Mouse (Mus musculus) ES-Bruce4 (cell line): ENCODE data around the gene Tmem210. TPM values are rescaled to one million over a fixed set of nuclear protein-coding genes. Genes with fewer than 3 reads are reported as not detected.
A peak's percentile ranks its signal among the peaks of the same experiment; 100 is the strongest.
"Not testable (repeated sequence)": the region's sequence is repeated elsewhere in the genome, so short reads cannot be mapped to it uniquely, and the experiment has no call there.

Experiments
- H3K27ac ChIP-seq: 2 replicates; pipeline ENCODE4 v1.5.1; 2012; ENCODE audit warnings: low read length, inconsistent platforms; ENCODE audit not compliant: insufficient read depth
- H3K27me3 ChIP-seq: 2 replicates; pipeline ENCODE4 v1.6.1; 2012; ENCODE audit warnings: mild to moderate bottlenecking, low read length, inconsistent platforms; ENCODE audit not compliant: control insufficient read depth, poor library complexity, insufficient read depth, severe bottlenecking
- H3K36me3 ChIP-seq: 2 replicates; pipeline ENCODE4 v1.6.1; 2012; ENCODE audit warnings: inconsistent platforms, mild to moderate bottlenecking, low read length, moderate library complexity; ENCODE audit not compliant: control insufficient read depth, poor library complexity, insufficient read depth, severe bottlenecking
- H3K4me1 ChIP-seq: one replicate; pipeline ENCODE4 v1.8.1; 2011; ENCODE audit warnings: low read length; ENCODE audit not compliant: control insufficient read depth, insufficient read depth
- H3K4me3 ChIP-seq: 2 replicates; pipeline ENCODE4 v1.5.1; 2011; ENCODE audit warnings: low read depth, mild to moderate bottlenecking, low read length
- H3K9ac ChIP-seq: 2 replicates; pipeline ENCODE4 v1.6.1; 2012; ENCODE audit warnings: low read depth, mild to moderate bottlenecking, inconsistent platforms; ENCODE audit not compliant: poor library complexity, severe bottlenecking
- H3K9me3 ChIP-seq: replicated peaks from 2 replicates; pipeline ENCODE4 v1.6.1; 2012; ENCODE audit warnings: mild to moderate bottlenecking, low read length, inconsistent platforms; ENCODE audit not compliant: control insufficient read depth, poor library complexity, insufficient read depth, severe bottlenecking
- CTCF ChIP-seq: IDR thresholded peaks from one replicate; pipeline ENCODE4 v1.8.1; 2011; ENCODE audit warnings: low read depth, low read length
- EP300 ChIP-seq: IDR thresholded peaks from 2 replicates; pipeline ENCODE4 v1.6.1; 2011; ENCODE audit warnings: low read depth, low read length; ENCODE audit not compliant: insufficient read depth
- POLR2A ChIP-seq: IDR thresholded peaks from one replicate; pipeline ENCODE4 v1.8.1; 2011; ENCODE audit warnings: low read length; ENCODE audit not compliant: insufficient read depth
- polyA plus RNA-seq: library from polyadenylated mRNA; stranded (reverse); fragments of >200 nt; gene quantifications from 2 replicates; pipeline ENCODE4 v1.2.4, GENCODE M21; 2011; ENCODE audit warnings: low read depth; ENCODE audit not compliant: missing spikeins, insufficient read depth, insufficient read length

The Tmem210 gene
- polyA plus RNA-seq, 1 experiment, result not detected

GRCm38 (mm10) chr2:25256443-25257109 lies 31.4 kb upstream of the Tmem210 start:
- H3K4me1 ChIP-seq, H3K36me3 ChIP-seq, H3K9me3 ChIP-seq, H3K27ac ChIP-seq, H3K27me3 ChIP-seq: not testable (repeated sequence)
- peak; percentile 34 for TF ChIP-seq CTCF
- peak overlapping the region; percentile 68 for H3K9ac ChIP-seq
- peak overlapping the region; percentile 28 for H3K4me3 ChIP-seq

- H3K27me3 ChIP-seq, H3K9me3 ChIP-seq, H3K4me3 ChIP-seq, H3K4me1 ChIP-seq, H3K36me3 ChIP-seq, H3K9ac ChIP-seq, H3K27ac ChIP-seq: not testable (repeated sequence)
Observed at GRCm38 (mm10) chr2:25257250-25257649, 30.7 kb upstream of the Tmem210 start.

GRCm38 (mm10) chr2:25258887-25259286 lies 29.1 kb upstream of the Tmem210 start:
- Histone ChIP-seq H3K9ac (no peak overlapping the region), H3K27me3 (no peaks in the 10 kb centered on the region), H3K36me3 (no peaks in the 10 kb centered on the region), H3K9me3 (no peaks in the 10 kb centered on the region), H3K27ac (no peak overlapping the region), H3K4me3 (no peak overlapping the region), H3K4me1 (peaks cover under 1% of the 10 kb centered on the region)
- TF ChIP-seq CTCF (peak; percentile 23), POLR2A (no peak)

DNA sequence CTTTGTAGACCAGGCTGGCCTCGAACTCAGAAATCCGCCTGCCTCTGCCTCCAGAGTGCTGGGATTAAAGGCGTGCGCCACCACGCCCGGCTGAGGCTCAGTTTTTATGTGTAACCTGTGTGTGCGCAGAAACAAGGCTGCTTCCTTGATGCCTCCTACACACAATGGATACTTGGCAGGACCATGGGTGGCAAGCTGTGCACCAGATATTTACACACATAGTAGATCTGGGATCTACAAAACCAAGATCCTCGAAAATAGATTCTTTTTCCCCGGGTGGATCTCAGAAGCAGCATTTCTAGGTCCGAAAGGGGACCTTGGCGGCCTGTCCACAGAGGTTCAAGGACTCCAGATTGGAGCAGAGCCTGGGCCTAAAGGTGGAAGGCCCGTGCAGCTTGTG lies 26.1 kb upstream of the Tmem210 start:
- peak overlapping the region; percentile 84 for H3K4me3 ChIP-seq
- H3K27me3 ChIP-seq, result no peaks in the 10 kb centered on the region
- TF ChIP-seq CTCF, result no peak
- TF ChIP-seq POLR2A, result no peak
- no peak for TF ChIP-seq EP300
- peaks cover 5% of the 10 kb centered on the region for H3K4me1 ChIP-seq
- H3K9me3 ChIP-seq, result no peaks in the 10 kb centered on the region
- no peaks in the 10 kb centered on the region for H3K36me3 ChIP-seq
- H3K9ac ChIP-seq, result peak overlapping the region; percentile 65
- H3K27ac ChIP-seq, result peak overlapping the region; percentile 78

- H3K36me3 ChIP-seq, result no peaks in the 10 kb centered on the region
- H3K4me3 ChIP-seq, result peak within 1 kb of the TSS; percentile 84
- no peaks in the 10 kb centered on the region for H3K9me3 ChIP-seq
- H3K27ac ChIP-seq, result peak within 1 kb of the TSS; percentile 78
- H3K27me3 ChIP-seq, result no peaks in the 10 kb centered on the region
- peaks cover 5% of the 10 kb centered on the region for H3K4me1 ChIP-seq
- H3K9ac ChIP-seq, result peak within 1 kb of the TSS; percentile 77
- TF ChIP-seq CTCF, result no peak
- TF ChIP-seq EP300, result no peak
- TF ChIP-seq POLR2A, result no peak
Observed at GRCm38 (mm10) chr2:25262291-25262767, 25.6 kb upstream of the Tmem210 start, which contains the start of gene Tprn. Tprn (plus strand) TSS chr2:25262618.

DNA sequence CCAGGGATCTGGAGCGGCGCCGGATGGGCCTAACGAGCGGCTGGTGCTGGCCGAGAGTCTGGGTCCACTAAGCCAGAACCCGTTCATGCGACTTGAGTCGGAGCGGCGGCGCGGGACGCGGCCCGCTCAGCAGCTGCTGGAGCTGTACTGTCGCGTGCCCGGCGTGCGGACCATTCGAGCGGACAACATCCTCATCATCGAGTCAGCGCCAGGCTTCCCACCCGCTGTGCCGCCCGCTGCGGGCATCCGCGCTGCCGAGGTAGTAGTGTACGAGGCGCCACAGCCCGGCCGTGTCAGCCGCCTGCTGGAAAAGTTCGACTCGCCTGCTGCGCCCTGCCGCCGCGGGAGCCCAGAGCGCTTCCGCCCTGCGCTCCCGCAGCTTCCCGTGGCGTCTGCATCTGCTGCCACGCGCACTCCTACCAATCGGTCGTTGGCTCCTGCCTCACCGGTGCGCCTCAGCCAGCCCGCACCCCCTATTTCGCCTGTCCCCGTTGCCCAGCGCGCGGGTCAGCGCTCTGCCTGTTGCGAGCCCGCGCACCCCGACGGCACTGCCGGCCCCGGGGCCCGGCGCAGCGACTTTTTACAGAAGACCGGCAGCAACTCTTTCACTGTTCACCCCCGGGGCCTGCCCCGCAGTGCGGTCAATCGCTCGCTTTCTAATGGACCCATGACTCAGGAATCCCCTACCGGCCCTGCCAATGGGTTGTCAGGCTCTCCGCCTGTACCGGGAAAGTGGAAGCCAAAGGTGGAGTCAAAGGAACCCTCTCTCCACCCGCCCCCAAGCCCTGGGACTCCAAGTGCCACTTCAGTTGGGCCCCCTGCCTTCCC lies 24.9 kb upstream of the Tmem210 start:
- no peaks in the 10 kb centered on the region for H3K27me3 ChIP-seq
- H3K4me3 ChIP-seq, result peak overlapping the region; percentile 78
- no peaks in the 10 kb centered on the region for H3K36me3 ChIP-seq
- H3K27ac ChIP-seq, result no peak overlapping the region
- no peaks in the 10 kb centered on the region for H3K9me3 ChIP-seq
- no peak for TF ChIP-seq POLR2A
- no peak for TF ChIP-seq EP300
- TF ChIP-seq CTCF, result no peak
- H3K9ac ChIP-seq, result peak overlapping the region; percentile 77
- H3K4me1 ChIP-seq, result peaks cover 5% of the 10 kb centered on the region
